Mouse (Mus musculus) forebrain, embryonic 11.5 days (tissue): ENCODE measurements around the gene Hdac7. TPM values are rescaled to one million over a fixed set of nuclear protein-coding genes. Genes with fewer than 3 reads are reported as not detected.

Source experiments
- ATAC-seq: fragments of 200-750 bp; cut with Nextera tagmentation; replicated peaks from 2 replicates; pipeline ENCODE4 v1.8.0; 2017; ENCODE audit warnings: moderate TSS enrichment; ENCODE audit not compliant: low FRiP score
- DNase-seq: peaks from one replicate; pipeline ENCODE4 v3.0.0-alpha.2; 2017; ENCODE audit warnings: low spot score
- H3K27ac ChIP-seq: fragments of 300-500 bp; sonication (generic); 2 replicates; pipeline ENCODE4 v1.5.1; 2014; ENCODE audit warnings: low read depth, low read length
- H3K27me3 ChIP-seq: fragments of 300-500 bp; sonication (generic); 2 replicates; pipeline ENCODE4 v1.6.1; 2014; ENCODE audit warnings: mild to moderate bottlenecking, low read length, mixed read lengths; ENCODE audit not compliant: control insufficient read depth, insufficient read depth
- H3K36me3 ChIP-seq: fragments of 300-500 bp; sonication (generic); 2 replicates; pipeline ENCODE4 v1.6.1; 2014; ENCODE audit warnings: mild to moderate bottlenecking, low read length, moderate library complexity, mixed read lengths; ENCODE audit not compliant: control insufficient read depth, insufficient read depth
- H3K4me1 ChIP-seq: fragments of 300-500 bp; sonication (generic); replicated peaks from 2 replicates; pipeline ENCODE4 v1.6.1; 2014; ENCODE audit warnings: low read length, mixed read lengths; ENCODE audit not compliant: control insufficient read depth, insufficient read depth
- H3K4me2 ChIP-seq: fragments of 300-500 bp; sonication (generic); 2 replicates; pipeline ENCODE4 v1.6.1; 2014; ENCODE audit warnings: low read depth, mild to moderate bottlenecking, low read length, moderate library complexity, mixed read lengths; ENCODE audit not compliant: severe bottlenecking
- H3K4me3 ChIP-seq: fragments of 300-500 bp; sonication (generic); 2 replicates; pipeline ENCODE4 v1.5.1; 2014; ENCODE audit warnings: low read depth, low read length
- H3K9ac ChIP-seq: fragments of 300-500 bp; sonication (generic); 2 replicates; pipeline ENCODE4 v1.6.1; 2014; ENCODE audit warnings: low read length
- H3K9me3 ChIP-seq: fragments of 300-500 bp; sonication (generic); 2 replicates; pipeline ENCODE4 v1.6.1; 2016; ENCODE audit warnings: low read length, mixed read lengths; ENCODE audit not compliant: control insufficient read depth
- WGBS: fragments of 180-500 bp; shearing (Covaris S2); extraction: QIAGEN DNeasy Blood & Tissue Kit; methylation state at CpG from one replicate; pipeline ENCODE4 v1.1.7; 2014; 5-methylcytosine and 5-hydroxymethylcytosine counted together
- polyA plus RNA-seq: library from polyadenylated mRNA; unstranded; fragments of >200 nt; fragmentation: Nextera tagmentation; extraction: Ambion mirVana; gene quantifications from 2 replicates; pipeline ENCODE4 v1.2.1, GENCODE M21; 2014

Hdac7 gene
- polyA plus RNA-seq, 1 experiment from 2014 or later: 23.9 TPM

DNA sequence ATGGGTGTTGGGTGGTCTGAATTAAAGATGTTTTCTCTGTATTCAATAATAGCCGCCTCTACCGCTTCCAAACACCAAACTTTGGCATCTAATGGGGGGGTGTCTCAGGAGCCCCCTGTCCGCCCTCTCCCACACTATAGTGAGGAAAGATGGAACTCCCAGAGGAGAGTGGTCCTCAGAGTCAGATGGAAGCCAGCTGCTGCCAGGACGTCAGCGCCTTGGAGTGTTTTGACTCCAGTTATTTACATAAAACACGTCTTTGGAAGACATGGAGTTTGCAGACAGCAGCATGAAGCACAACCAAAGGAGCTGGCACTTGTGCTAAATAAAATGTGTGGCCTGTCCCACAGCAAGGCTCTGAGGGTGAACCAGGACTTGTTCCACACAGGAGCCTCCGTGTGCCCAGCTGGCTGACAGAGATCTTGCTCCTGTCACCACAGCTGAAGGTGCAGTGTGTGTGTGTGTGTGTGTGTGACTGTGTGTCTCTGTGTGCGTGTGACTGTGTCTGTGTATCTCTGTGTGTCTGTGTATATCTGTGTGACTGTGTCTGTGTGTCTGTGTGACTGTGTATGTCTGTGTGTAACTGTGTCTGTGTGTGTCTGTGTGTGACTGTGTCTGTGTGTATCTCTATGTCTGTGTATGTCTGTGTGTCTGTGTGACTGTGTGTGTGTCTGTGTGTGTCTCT is 20.2 kb upstream of the Hdac7 start:
- 86% methylated on average over 8 of the region's 8 CpGs for WGBS
- H3K9ac ChIP-seq: no peak overlapping the region
- no peak overlapping the region for H3K4me3 ChIP-seq
- DNase-seq (no peak), ATAC-seq (no peak)
- no peak overlapping the region for H3K27ac ChIP-seq
- H3K4me2 ChIP-seq: no peak overlapping the region
- no peaks in the 10 kb centered on the region for H3K36me3 ChIP-seq
- no peaks in the 10 kb centered on the region for H3K27me3 ChIP-seq
- peaks cover 6% of the 10 kb centered on the region for H3K9me3 ChIP-seq
- H3K4me1 ChIP-seq: no peaks in the 10 kb centered on the region; the same call in 1 of the 2 replicates

DNA sequence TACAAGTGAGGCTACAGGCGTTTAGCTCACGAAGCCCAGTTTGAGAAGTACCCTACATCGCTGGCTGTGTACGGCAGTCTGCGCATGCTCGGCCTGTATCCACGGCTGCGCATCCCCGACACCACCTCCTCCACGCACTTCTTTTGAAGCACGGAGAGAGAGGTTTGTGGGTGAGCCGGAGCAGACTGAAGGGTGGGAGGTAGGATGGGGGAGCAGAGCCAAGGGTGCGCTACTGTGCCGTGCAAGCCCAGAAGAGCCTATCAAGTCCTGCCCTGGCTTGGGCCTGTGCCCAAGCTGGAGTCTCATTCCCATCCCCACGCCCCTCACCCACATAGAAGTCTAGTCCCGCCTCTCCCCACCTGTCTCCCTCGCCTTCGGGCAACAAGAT is 19.2 kb upstream of the Hdac7 start:
- Histone ChIP-seq H3K4me2 (no peak overlapping the region), H3K27ac (no peak overlapping the region), H3K36me3 (no peaks in the 10 kb centered on the region), H3K27me3 (no peaks in the 10 kb centered on the region), H3K4me3 (no peak overlapping the region), H3K9me3 (peaks cover 6% of the 10 kb centered on the region), H3K9ac (no peak overlapping the region), H3K4me1 (no peaks in the 10 kb centered on the region; the same call in 1 of the 2 replicates)
- ATAC-seq (no peak), DNase-seq (no peak)
- 81% methylated on average over 18 of the region's 18 CpGs for WGBS

GRCm38 (mm10) chr15:97862881-97863493 is 18.7 kb upstream of the Hdac7 start:
- no peak for ATAC-seq
- Histone ChIP-seq H3K9ac (no peak overlapping the region), H3K27ac (no peak overlapping the region), H3K27me3 (no peaks in the 10 kb centered on the region), H3K9me3 (peaks cover 6% of the 10 kb centered on the region), H3K4me3 (no peak overlapping the region), H3K4me1 (no peaks in the 10 kb centered on the region; the same call in 1 of the 2 replicates), H3K4me2 (no peak overlapping the region), H3K36me3 (no peaks in the 10 kb centered on the region)
- 38% methylated on average over 14 of the region's 14 CpGs for WGBS
- DNase-seq: no peak

GRCm38 (mm10) chr15:97860353-97860752 is 16.1 kb upstream of the Hdac7 start:
- Histone ChIP-seq H3K9ac (no peak overlapping the region), H3K36me3 (no peaks in the 10 kb centered on the region), H3K4me3 (no peak overlapping the region), H3K27ac (no peak overlapping the region), H3K4me2 (no peak overlapping the region), H3K27me3 (no peaks in the 10 kb centered on the region), H3K9me3 (no peaks in the 10 kb centered on the region), H3K4me1 (no peaks in the 10 kb centered on the region; the same call in 1 of the 2 replicates)
- ATAC-seq (no peak), DNase-seq (no peak)
- WGBS: 78% methylated on average over 3 of the region's 3 CpGs

GRCm38 (mm10) chr15:97858431-97858830 is 14.1 kb upstream of the Hdac7 start:
- 85% methylated on average over 4 of the region's 4 CpGs for WGBS
- Histone ChIP-seq H3K36me3 (no peaks in the 10 kb centered on the region), H3K27me3 (no peaks in the 10 kb centered on the region), H3K9me3 (no peaks in the 10 kb centered on the region), H3K4me3 (no peak overlapping the region), H3K4me2 (no peak overlapping the region), H3K9ac (no peak overlapping the region), H3K4me1 (no peaks in the 10 kb centered on the region; the same call in 1 of the 2 replicates), H3K27ac (no peak overlapping the region)
- ATAC-seq: no peak
- DNase-seq: no peak

DNA sequence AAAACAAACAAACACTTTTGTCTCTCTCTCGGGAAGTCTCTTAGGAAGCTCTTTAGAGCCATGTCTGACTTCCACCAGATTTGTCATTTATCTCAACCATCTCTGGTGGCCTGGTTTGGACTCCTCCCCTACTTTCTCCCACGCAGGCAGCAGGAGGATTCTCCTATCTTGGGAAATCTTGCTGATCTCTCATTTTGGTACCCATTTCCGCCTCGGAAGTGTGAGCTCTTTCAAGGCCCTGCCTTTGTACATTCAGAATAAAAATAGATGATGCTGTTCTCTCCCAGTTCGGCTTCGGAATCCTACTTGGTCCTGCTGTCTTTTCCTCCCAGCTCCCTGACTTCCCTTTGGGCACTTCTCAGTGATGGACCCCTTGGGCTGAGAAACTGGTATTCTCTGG is 10.2 kb upstream of the Hdac7 start:
- no peak overlapping the region for H3K4me3 ChIP-seq
- H3K9me3 ChIP-seq: no peaks in the 10 kb centered on the region
- H3K4me2 ChIP-seq: no peak overlapping the region
- WGBS: 74% methylated on average over 6 of the region's 6 CpGs
- ATAC-seq: no peak
- no peaks in the 10 kb centered on the region; the same call in 1 of the 2 replicates for H3K4me1 ChIP-seq
- no peaks in the 10 kb centered on the region for H3K36me3 ChIP-seq
- H3K9ac ChIP-seq: no peak overlapping the region
- DNase-seq: no peak
- no peaks in the 10 kb centered on the region for H3K27me3 ChIP-seq
- no peak overlapping the region for H3K27ac ChIP-seq

DNA sequence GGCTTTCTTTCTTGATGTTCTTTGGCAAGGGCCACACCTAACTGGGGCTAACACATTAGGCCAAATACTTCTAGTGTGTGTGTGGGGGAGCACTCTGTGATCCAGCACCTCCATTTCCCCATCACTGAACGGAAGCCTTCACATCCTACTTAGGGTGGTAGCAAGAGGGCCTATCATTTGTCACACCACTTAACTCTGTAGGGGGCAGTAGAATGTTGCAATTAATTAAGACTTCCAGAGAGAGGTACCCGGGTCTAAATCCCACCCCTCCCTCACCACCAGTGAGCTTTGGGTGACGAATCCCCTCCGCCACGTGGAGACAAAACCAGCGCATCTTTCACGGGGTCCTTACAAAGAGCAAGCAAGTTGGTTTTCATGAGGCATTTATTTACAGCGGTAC is 9.8 kb upstream of the Hdac7 start:
- WGBS: 52% methylated on average over 8 of the region's 8 CpGs
- Histone ChIP-seq H3K27me3 (no peaks in the 10 kb centered on the region), H3K4me2 (no peak overlapping the region), H3K9me3 (no peaks in the 10 kb centered on the region), H3K9ac (no peak overlapping the region), H3K27ac (no peak overlapping the region), H3K36me3 (no peaks in the 10 kb centered on the region), H3K4me3 (no peak overlapping the region), H3K4me1 (no peaks in the 10 kb centered on the region; the same call in 1 of the 2 replicates)
- no peak for ATAC-seq
- no peak for DNase-seq

DNA sequence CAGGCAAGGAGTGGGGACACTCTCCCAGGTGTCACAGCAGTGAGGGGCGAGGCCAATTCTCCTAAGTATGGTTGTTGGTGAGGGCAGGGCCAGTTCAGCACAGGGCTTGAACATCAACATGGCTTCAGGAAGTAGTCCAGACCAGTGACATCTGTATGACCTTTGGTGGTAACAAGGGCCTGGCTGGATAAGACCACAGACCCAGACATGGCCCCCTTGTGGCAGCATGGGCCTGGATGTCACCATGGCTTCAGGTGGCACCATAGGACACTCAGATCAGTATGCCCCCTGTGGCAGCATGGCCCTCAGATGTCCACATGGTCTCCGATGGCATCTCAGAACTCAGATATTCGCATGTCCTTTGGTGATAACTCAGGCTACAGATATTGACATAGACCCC is 8.0 kb upstream of the Hdac7 start:
- no peak for ATAC-seq
- Histone ChIP-seq H3K4me1 (no peaks in the 10 kb centered on the region; the same call in 1 of the 2 replicates), H3K9me3 (no peaks in the 10 kb centered on the region), H3K27ac (no peak overlapping the region), H3K36me3 (no peaks in the 10 kb centered on the region), H3K9ac (no peak overlapping the region), H3K4me2 (no peak overlapping the region), H3K4me3 (no peak overlapping the region), H3K27me3 (no peaks in the 10 kb centered on the region)
- no peak for DNase-seq
- 85% methylated on average over 3 of the region's 3 CpGs for WGBS

- Histone ChIP-seq H3K4me3 (no peak overlapping the region), H3K9me3 (no peaks in the 10 kb centered on the region), H3K36me3 (no peaks in the 10 kb centered on the region), H3K27me3 (no peaks in the 10 kb centered on the region), H3K4me1 (no peaks in the 10 kb centered on the region; the same call in 1 of the 2 replicates), H3K4me2 (no peak overlapping the region), H3K9ac (no peak overlapping the region), H3K27ac (no peak overlapping the region)
- no peak for DNase-seq
- ATAC-seq: no peak
- WGBS: 83% methylated on average over 5 of the region's 5 CpGs
Observed at GRCm38 (mm10) chr15:97851011-97851410, 6.7 kb upstream of the Hdac7 start.
